Mouse (Mus musculus): ENCODE results near the gene Fgfr2.

DNA sequence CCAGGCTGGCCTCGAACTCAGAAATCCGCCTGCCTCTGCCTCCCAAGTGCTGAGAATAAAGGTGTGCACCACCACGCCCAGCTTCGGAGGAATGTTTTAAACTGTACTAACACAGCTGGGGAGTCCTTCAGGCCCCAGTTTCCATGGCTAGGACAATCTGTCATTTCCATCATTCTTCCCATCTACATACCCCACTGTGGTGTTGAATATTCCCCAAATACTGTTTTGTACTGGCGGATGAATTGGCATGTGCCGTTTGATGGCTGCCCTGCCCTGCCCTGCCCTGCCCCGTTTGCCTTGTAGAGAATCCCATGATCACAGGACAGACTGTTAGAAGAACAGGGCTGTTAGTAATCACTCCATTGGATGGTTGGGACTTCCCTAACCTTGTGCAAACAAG lies 2411.3 kb downstream of the Fgfr2 start:
- no peak for TF ChIP-seq CTCF (IDR thresholded peaks at IDR 0.05; ENCODE audit: low read depth)
- TF ChIP-seq EP300 (IDR thresholded peaks at IDR 0.05; ENCODE audit: low read depth) = no peak

Data from liver, postnatal 0 days (tissue).